Mouse (Mus musculus): ENCODE measurements at regions not wholly inside any gene's neighbourhood (a gene's known extent, or its start where the extent isn't known, plus 50 kb on each side); places are given as distances from the start of the nearest gene placed in this dataset.

DNA sequence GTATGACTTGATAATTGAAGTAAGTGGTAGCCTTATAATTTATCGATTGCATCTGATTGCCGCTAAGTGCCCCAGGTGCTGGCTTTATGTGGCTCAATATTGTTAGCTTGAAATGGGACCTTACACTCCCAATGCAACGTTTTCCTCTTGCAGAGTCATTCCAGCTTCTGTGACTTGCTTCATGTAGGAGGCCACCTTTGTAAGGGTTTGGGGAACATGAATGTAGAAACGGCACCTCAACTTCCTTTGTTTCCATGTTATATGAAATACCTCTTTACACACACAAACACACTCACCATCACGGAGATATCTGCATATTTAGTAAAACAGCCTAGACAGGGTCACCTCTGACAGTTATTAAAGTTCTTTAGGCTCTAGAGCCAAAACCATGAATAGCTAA lies 59.4 kb upstream of the Cep78 start:
- H3K4me3 ChIP-seq, result no peak overlapping the region
- H3K9ac ChIP-seq, result no peak overlapping the region
- H3K27me3 ChIP-seq (replicated peaks), result no peaks in the 10 kb centered on the region
- no peaks in the 10 kb centered on the region for H3K4me1 ChIP-seq
- H3K4me2 ChIP-seq, result no peak overlapping the region
- no peaks in the 10 kb centered on the region for H3K36me3 ChIP-seq (replicated peaks)
- ATAC-seq (replicated peaks), result no peak
- H3K9me3 ChIP-seq, result no peaks in the 10 kb centered on the region
- H3K27ac ChIP-seq, result no peak overlapping the region
- WGBS, result 82% methylated on average over 5 of the region's 5 CpGs

DNA sequence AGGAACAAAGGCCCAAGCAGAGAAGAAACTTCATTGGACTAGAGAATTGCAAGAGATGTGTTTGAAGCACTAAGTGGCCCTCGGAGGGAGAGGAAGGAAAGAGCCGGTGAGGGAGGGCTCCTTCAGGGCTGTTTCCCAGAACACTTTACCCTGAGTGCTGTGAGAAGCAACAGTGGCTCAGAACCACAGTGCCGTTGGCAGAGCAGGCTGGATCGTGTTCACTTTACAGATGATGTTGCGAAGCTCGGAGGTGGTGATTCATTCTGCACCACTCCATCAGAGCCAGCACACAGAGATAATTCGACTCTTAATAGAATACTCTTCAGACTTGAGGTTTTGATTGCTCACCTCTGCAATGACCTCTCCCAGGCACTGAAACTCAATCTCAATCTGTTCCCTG lies 58.2 kb upstream of the Cep78 start:
- Histone ChIP-seq H3K4me3 (no peak overlapping the region), H3K27ac (no peak overlapping the region), H3K4me1 (no peaks in the 10 kb centered on the region), H3K4me2 (no peak overlapping the region), H3K9ac (no peak overlapping the region), H3K9me3 (no peaks in the 10 kb centered on the region), H3K27me3 (replicated peaks) (no peaks in the 10 kb centered on the region), H3K36me3 (replicated peaks) (no peaks in the 10 kb centered on the region)
- ATAC-seq (replicated peaks), result no peak
- WGBS, result 90% methylated on average over 7 of the region's 7 CpGs

- 82% methylated on average over 5 of the region's 5 CpGs for WGBS
- H3K4me2 ChIP-seq, result no peak overlapping the region
- H3K9me3 ChIP-seq, result no peaks in the 10 kb centered on the region
- no peak for ATAC-seq (replicated peaks)
- H3K4me3 ChIP-seq, result no peak overlapping the region
- no peaks in the 10 kb centered on the region for H3K27me3 ChIP-seq (replicated peaks)
- no peaks in the 10 kb centered on the region for H3K4me1 ChIP-seq
- H3K27ac ChIP-seq, result no peak overlapping the region
- no peak overlapping the region for H3K9ac ChIP-seq
- H3K36me3 ChIP-seq (replicated peaks), result no peaks in the 10 kb centered on the region
Observed at GRCm38 (mm10) chr19:16041891-16042290, 57.1 kb upstream of the Cep78 start.

DNA sequence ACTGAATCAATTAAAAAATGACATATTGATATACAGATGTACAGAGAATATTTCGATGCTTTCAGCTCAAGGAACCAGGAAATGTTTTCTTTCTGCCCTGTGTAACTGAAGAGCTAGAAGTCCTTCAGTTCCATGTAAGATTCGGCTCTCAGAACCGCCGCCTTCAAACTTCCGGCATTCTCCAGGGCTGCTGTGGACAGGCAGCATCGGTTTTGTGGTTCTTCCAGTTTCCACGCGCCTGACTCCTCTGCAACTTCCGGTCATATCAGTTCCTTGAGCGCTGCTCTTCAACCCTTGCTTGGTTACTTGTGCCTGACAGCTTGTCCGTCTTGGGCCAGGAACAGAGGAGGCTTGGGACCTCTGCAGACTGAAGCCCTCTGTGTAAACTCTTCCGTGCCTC lies 53.0 kb upstream of the Cep78 start:
- Histone ChIP-seq H3K4me1 (no peaks in the 10 kb centered on the region), H3K9me3 (no peaks in the 10 kb centered on the region)

More for the DNA sequence above, 53.0 kb upstream of the Cep78 start:
- no peak overlapping the region for H3K9ac ChIP-seq
- H3K27me3 ChIP-seq (replicated peaks), result no peaks in the 10 kb centered on the region
- H3K4me2 ChIP-seq, result no peak overlapping the region
- WGBS, result 86% methylated on average over 12 of the region's 12 CpGs
- no peak overlapping the region for H3K27ac ChIP-seq
- ATAC-seq (replicated peaks), result no peak
- H3K36me3 ChIP-seq (replicated peaks), result no peaks in the 10 kb centered on the region
- no peak overlapping the region for H3K4me3 ChIP-seq

Data from midbrain, embryonic 15.5 days (tissue).